Mouse (Mus musculus): ENCODE measurements around the gene Aqp8. TPM values are rescaled to one million over a fixed set of nuclear protein-coding genes. Genes with fewer than 3 reads are reported as not detected.

Gene Aqp8
- not detected for total RNA-seq (2023)

GRCm38 (mm10) chr7:123462070-123462501 is at the start of gene Aqp8:
Gene Aqp8 (plus strand): TSS chr7:123462291.

GRCm38 (mm10) chr7:123500239-123501219 is 38.4 kb downstream of the Aqp8 start, which contains the start of gene Zkscan2:
Gene Zkscan2 (minus strand): TSS chr7:123500449.

Other genes starting within 250 kb of the Aqp8 start
- gene Slc5a11, start 247.5 kb upstream of the Aqp8 start, total RNA-seq (2023) = 1 to 10 TPM; 4.0 to 8.5 TPM
- 10 to 100 TPM; 15.2 to 16.7 TPM for gene Lcmt1, start 92.5 kb upstream of the Aqp8 start, total RNA-seq (2023)
- 100 to 1,000 TPM; 192 to 209 TPM for gene Arhgap17, start 92.4 kb upstream of the Aqp8 start, total RNA-seq (2023)
- not detected for gene Zkscan2, start 38.2 kb downstream of the Aqp8 start, total RNA-seq (2023)

Measured in monocyte, adult 59 days (primary cell).